Mouse (Mus musculus) thymus, adult 2 months (tissue): ENCODE data around the gene Prkca. TPM values are rescaled to one million over a fixed set of nuclear protein-coding genes. Genes with fewer than 3 reads are reported as not detected.
"Not testable (repeated sequence)": the region's sequence is repeated elsewhere in the genome, so short reads cannot be mapped to it uniquely, and the experiment has no call there.

Experiments used
- DNase-seq: peaks from one replicate; pipeline ENCODE4 v3.0.0; 2021
- H3K27ac ChIP-seq: fragments of 200-500 bp; 2 replicates; pipeline ENCODE4 v1.5.1; 2012; ENCODE audit warnings: low read length, control low read depth; ENCODE audit not compliant: control insufficient read depth, insufficient read depth
- H3K27me3 ChIP-seq: fragments of 200-500 bp; 2 replicates; pipeline ENCODE4 v1.6.1; 2012; ENCODE audit warnings: mild to moderate bottlenecking, low read length, moderate library complexity, mixed read lengths; ENCODE audit not compliant: control insufficient read depth, insufficient read depth
- H3K36me3 ChIP-seq: fragments of 200-500 bp; 2 replicates; pipeline ENCODE4 v1.6.1; 2012; ENCODE audit warnings: mild to moderate bottlenecking, low read length, moderate library complexity; ENCODE audit not compliant: control insufficient read depth, insufficient read depth
- H3K4me1 ChIP-seq: fragments of 200-500 bp; replicated peaks from 2 replicates; pipeline ENCODE4 v1.6.1; 2012; ENCODE audit warnings: low read length; ENCODE audit not compliant: control insufficient read depth, insufficient read depth
- H3K4me3 ChIP-seq: fragments of 200-500 bp; 2 replicates; pipeline ENCODE4 v1.5.1; 2012; ENCODE audit warnings: mild to moderate bottlenecking, low read length, control low read depth, moderate library complexity; ENCODE audit not compliant: control insufficient read depth, insufficient read depth
- CTCF ChIP-seq: fragments of 200-500 bp; IDR thresholded peaks from 2 replicates; pipeline ENCODE4 v1.5.1; 2012; ENCODE audit warnings: mild to moderate bottlenecking, control low read depth, low read length, moderate library complexity, borderline replicate concordance; ENCODE audit not compliant: control insufficient read depth, poor library complexity, insufficient read depth; ENCODE audit errors: extremely low read depth
- POLR2A ChIP-seq: fragments of 200-500 bp; IDR thresholded peaks from 2 replicates; pipeline ENCODE4 v1.6.1; 2012; ENCODE audit warnings: mild to moderate bottlenecking, low read length, control low read depth, moderate library complexity; ENCODE audit not compliant: control insufficient read depth, poor library complexity, insufficient read depth; ENCODE audit errors: extremely low read depth
- WGBS: fragments of 180-500 bp; shearing (Covaris S2); methylation state at CpG from one replicate; pipeline ENCODE4 v1.1.7; 2018; 5-methylcytosine and 5-hydroxymethylcytosine counted together
- polyA plus RNA-seq: library from polyadenylated mRNA; depleted of rRNA; stranded (reverse); fragments of >200 nt; gene quantifications from 2 replicates; pipeline ENCODE4 v1.2.3, GENCODE M21; 2012

Prkca gene
- polyA plus RNA-seq, 1 experiment, result 11.0 TPM

DNA sequence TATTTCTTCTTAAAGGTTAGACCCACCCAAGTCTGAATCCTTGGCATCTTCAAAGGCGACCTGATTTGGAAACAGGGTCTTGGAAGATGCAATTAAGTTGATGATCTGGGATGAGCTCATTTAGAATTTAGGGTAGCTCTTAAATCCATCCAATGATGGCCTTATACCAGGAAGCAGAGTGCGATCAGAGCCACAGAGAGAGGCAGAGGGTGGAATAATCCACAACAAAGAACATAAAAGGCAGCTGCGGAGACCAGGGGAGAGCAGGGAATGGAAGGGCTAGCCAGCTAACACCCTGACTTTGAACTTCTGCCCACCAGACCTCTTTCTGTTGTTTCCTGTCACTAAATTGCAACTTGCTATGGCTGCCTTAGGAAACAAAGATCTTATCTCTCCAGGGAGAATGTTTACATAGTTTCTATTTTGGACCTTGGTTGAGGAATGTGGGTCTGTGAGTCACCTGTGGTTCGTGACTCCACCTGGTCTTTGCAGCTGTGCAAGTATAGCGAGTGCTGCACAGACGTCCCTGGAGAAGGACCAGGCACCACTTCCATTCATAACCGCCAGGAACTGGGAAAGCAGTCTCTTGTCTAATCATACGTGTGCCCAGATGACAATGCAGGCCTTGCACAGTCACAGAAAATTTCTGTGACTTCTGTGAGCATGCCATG is 242.3 kb downstream of the Prkca start:
- no peak for DNase-seq
- 52% methylated on average over 8 of the region's 8 CpGs for WGBS
- Histone ChIP-seq H3K27me3 (no peaks in the 10 kb centered on the region), H3K27ac (no peak overlapping the region), H3K36me3 (no peaks in the 10 kb centered on the region), H3K4me1 (peaks cover 8% of the 10 kb centered on the region), H3K4me3 (no peak overlapping the region)
- no peak for TF ChIP-seq CTCF
- TF ChIP-seq POLR2A, result no peak

DNA sequence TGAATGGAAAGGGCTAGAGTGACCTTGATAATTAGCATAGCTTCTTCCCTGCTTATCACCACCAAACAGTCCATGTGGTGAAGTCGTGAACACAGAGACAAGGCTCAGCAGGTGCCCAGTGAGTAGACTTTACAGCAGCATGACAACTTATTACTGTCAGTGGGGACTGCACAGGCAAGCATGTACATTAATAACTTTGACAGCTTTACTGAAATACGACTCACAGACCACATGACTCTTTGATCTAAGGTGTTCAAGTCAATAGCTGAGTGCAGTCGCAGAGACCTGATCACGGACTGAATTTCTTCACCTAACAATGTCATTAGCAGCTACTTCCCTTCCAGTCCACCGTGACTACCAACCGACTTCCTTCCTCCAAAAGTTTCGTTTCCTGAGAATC is 245.4 kb downstream of the Prkca start:
- TF ChIP-seq POLR2A, result no peak
- no peak for TF ChIP-seq CTCF
- DNase-seq, result no peak
- Histone ChIP-seq H3K36me3 (no peaks in the 10 kb centered on the region), H3K27ac (no peak overlapping the region), H3K27me3 (no peaks in the 10 kb centered on the region), H3K4me3 (no peak overlapping the region), H3K4me1 (peaks cover 8% of the 10 kb centered on the region)
- WGBS, result 40% methylated on average over 7 of the region's 7 CpGs

DNA sequence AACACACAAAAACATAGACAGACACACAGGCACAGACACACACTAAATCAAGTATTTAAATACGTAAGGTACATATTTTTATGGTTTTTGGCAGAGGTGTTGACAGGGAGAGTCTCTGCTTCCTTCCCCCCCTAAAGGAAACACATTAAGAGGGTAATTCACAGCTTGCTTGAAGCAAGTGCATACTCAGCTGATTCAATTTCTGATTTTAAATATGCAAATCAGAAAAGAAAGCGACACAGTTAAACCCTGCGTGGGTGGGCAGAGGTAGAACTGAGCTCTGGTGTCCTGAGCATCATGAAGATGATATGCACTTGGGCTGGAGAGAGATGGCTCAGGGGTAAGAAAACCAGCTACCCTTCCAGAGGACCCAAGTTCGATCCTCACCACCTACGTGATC is 248.9 kb downstream of the Prkca start:
- Histone ChIP-seq H3K27me3 (no peaks in the 10 kb centered on the region), H3K4me3 (no peak overlapping the region), H3K36me3 (no peaks in the 10 kb centered on the region), H3K4me1 (no peaks in the 10 kb centered on the region), H3K27ac (no peak overlapping the region)
- TF ChIP-seq CTCF (no peak), POLR2A (no peak)
- DNase-seq, result no peak
- WGBS, result 95% methylated on average over 5 of the region's 5 CpGs

DNA sequence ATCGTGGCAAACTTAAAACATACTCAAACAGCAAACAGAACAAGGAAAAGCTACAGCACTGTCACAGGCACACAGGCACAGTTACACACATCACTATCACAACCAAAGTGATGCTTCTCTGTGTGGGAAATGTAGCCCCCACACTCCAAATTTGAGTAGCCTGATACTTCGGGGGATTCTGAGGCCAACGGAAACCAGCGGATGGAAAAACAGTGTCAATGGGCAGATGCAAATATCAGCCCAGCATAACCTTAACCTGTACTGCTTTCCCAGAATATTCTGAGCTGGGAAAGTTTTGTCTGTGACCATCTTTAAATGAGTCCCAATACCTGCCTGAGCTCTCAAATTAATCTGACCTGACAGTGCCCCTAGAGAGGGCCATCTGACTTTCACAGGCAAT is 250.5 kb downstream of the Prkca start:
- 96% methylated on average over 4 of the region's 4 CpGs for WGBS
- Histone ChIP-seq H3K27ac (no peak overlapping the region), H3K4me3 (no peak overlapping the region), H3K27me3 (no peaks in the 10 kb centered on the region), H3K36me3 (no peaks in the 10 kb centered on the region), H3K4me1 (0 out of 2 replicates have a peak, but pooled peaks cover under 1% of the 10 kb centered on the region)
- no peak for DNase-seq
- no peak for TF ChIP-seq POLR2A
- TF ChIP-seq CTCF, result no peak

DNA sequence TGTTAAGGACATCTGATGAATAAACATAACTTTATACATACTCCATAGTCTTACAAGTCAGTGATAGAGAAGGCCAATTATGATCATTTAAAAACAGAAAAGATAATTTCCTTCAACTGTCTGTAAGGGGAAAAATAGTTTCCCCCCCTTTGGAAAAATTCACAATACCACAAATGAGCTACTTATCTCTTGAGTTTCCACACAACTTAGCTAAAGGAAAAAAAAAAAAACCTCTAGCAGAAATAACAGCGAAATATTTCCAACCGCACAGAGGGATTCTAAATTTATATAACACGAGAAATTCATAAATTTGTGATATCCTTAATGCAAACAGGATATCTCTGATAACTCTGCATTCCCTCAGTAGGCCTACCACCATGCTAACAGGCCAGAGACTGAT is 252.5 kb downstream of the Prkca start:
- no peak overlapping the region for H3K4me3 ChIP-seq
- H3K27me3 ChIP-seq, result no peaks in the 10 kb centered on the region
- peaks cover 3% of the 10 kb centered on the region; the same call in 1 of the 2 replicates for H3K4me1 ChIP-seq
- no peak overlapping the region for H3K27ac ChIP-seq
- no peaks in the 10 kb centered on the region for H3K36me3 ChIP-seq
- TF ChIP-seq CTCF, result no peak
- no peak for TF ChIP-seq POLR2A
- 96% methylated on average over 3 of the region's 3 CpGs for WGBS
- DNase-seq, result no peak

DNA sequence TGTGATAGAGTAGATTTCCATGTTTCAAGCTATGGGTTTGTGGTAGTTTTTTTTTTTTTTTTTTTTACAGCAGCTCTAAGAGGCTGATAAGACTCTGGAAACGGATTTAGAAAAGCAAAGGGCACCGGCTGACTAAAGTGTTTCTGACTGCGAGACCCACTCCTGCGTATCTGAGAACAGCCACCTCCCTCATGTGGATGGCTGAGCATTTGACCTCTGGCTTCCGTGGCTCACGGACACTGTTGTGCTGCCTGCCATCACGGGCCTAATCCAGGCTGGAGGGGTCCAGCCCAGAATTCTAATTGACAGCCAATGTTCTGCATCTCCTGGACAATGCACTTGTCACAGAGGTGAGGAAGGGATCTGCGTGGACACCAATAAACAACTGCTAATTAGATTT is 253.0 kb downstream of the Prkca start:
- WGBS, result 92% methylated on average over 8 of the region's 8 CpGs
- H3K4me3 ChIP-seq, result no peak overlapping the region
- TF ChIP-seq POLR2A, result no peak
- TF ChIP-seq CTCF, result no peak
- H3K4me1 ChIP-seq, result peaks cover 3% of the 10 kb centered on the region; the same call in 1 of the 2 replicates
- no peak overlapping the region for H3K27ac ChIP-seq
- no peak for DNase-seq
- H3K36me3 ChIP-seq, result no peaks in the 10 kb centered on the region
- no peaks in the 10 kb centered on the region for H3K27me3 ChIP-seq

DNA sequence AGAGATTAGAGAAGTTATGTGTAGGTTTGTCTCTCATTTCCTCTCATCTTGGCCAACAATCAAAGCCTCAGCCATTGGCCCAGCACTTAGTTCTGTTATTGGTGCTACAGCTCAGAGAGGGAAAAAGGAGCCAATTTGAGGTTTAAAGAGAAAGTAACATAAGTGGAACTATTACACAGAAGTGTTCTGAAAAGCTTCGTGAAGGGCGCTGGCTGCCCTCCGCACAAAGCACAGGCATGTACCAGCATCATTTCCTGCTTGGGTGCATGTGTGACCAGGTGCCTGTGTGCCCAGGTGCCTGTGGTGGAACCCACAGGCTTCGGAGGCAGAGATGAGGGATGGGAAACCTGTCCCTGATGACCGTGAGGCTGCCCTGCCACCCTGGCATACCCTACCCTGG is 255.7 kb downstream of the Prkca start:
- H3K27ac ChIP-seq, result no peak overlapping the region
- H3K4me3 ChIP-seq, result no peak overlapping the region
- WGBS, result 44% methylated on average over 5 of the region's 5 CpGs
- no peaks in the 10 kb centered on the region for H3K36me3 ChIP-seq
- DNase-seq, result no peak
- no peak for TF ChIP-seq POLR2A
- TF ChIP-seq CTCF, result no peak
- no peaks in the 10 kb centered on the region for H3K27me3 ChIP-seq
- peaks cover 4% of the 10 kb centered on the region for H3K4me1 ChIP-seq

DNA sequence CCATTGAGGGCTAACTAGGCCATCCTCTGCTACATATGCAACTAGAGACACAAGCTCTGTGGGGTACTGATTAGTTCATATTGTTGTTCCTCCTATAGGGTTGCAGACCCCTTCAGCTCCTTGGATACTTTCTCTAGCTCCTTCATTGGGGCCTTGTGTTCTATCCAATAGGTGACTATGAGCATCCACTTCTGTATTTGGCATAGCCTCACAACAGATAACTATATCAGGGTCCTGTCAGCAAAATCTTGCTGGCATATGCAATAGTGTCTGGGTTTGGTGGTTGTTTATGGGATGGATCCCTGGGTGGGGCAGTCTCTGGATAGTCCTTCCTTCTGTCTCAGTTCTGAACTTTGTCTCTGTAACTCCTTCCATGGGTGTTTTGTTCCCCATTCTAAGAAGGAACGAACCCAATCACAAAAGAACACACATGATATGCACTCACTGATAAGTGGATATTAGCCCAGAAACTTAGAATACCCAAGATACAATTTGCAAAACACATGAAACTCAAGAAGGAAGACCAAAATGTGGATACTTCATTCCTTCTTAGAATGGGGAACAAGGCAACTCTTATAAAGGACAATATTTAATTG is 256.5 kb downstream of the Prkca start:
- not testable (repeated sequence) for H3K27me3 ChIP-seq, H3K4me1 ChIP-seq, H3K27ac ChIP-seq, DNase-seq, H3K36me3 ChIP-seq, H3K4me3 ChIP-seq
- WGBS, result 97% methylated on average over 1 of the region's 1 CpGs
